Mouse (Mus musculus) lung, postnatal 0 days (tissue): ENCODE results near the gene Fam126b.

ENCODE experiments used
- CTCF ChIP-seq: IDR thresholded peaks from 2 replicates; pipeline ENCODE4 v1.5.1; 2016; ENCODE audit warnings: antibody characterized with exemption, mild to moderate bottlenecking
- EP300 ChIP-seq: IDR thresholded peaks from 2 replicates; pipeline ENCODE4 v1.6.1; 2016; ENCODE audit warnings: antibody characterized with exemption, mild to moderate bottlenecking, control low read depth

DNA sequence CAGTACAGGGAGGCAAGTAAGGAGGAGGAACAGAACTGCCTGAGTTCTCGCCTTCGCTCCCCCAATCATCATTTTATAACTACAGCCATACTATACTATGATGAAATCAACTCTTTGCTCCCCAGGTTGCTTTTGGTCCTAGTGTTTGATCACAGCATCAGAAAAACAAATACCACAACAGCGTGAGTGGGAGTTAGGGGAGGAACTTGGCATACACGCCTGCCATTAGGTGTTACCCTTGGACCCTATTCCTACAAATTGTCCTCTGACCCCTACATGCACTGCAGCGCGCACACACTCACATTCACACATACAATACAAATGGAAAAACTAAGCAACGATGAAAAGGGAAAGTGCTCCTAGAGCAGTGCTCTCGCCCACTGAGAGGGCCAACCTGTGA lies 110.5 kb downstream of the Fam126b start:
- TF ChIP-seq EP300 (no peak), CTCF (no peak)
